Mouse (Mus musculus) kidney, adult 2 months (tissue): Measurements from ENCODE around the gene Disc1.

Experiments
- CTCF ChIP-seq: fragments of 200-500 bp; conservative IDR thresholded peaks from 2 replicates; pipeline ENCODE4 v1.5.1; 2011; ENCODE audit warnings: low read depth, mild to moderate bottlenecking, control low read depth, low read length, moderate library complexity, mixed read lengths; ENCODE audit not compliant: insufficient read depth, insufficient read length
- POLR2A ChIP-seq: fragments of 200-500 bp; IDR thresholded peaks from one replicate; pipeline ENCODE4 v1.6.1; 2011; ENCODE audit warnings: low read depth, low read length, control low read depth

DNA sequence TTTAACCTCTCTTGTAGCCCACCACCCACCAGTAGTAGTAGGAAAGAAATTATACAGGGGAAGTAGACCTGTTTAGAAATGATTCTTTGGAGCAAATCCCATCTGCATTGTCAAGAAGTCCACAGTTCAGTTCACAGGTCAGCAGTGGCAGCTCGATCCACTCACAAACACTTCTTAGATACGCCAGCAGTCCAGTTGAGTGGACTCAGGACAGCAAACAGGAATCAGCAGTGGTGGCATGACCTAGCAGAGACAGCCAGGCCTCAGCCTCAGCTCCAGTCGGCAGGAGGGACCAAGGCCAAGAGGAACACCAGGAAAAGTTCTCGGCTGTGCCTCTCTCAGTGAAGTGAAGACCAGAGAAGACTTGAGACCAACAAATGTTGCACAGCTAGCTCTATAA is 121.7 kb downstream of the Disc1 start:
- TF ChIP-seq CTCF (no peak), POLR2A (no peak)
